Mouse (Mus musculus): Measurements from ENCODE around the gene Slc10a4.

Slc10a4 gene

DNA sequence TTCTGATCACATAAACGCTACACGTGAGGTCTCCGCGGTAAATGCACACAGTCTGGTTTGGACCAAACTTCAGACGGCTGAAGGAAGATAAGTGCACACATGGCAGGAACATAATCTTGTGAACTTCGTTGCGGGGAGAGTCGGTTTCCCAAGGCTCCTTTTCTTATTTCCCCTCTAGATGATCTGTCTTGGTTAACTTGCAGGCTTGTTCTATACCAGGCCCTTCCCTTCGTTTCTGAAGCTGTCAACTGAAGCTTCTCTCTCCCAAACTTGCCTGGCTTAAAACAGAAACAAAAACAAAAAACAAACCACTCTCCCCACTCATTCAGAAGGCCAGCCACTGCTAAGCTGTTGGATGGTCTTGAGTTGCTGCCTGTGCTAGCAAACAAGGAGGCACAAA lies 8.1 kb downstream of the Slc10a4 start:
- no peak for DNase-seq

DNA sequence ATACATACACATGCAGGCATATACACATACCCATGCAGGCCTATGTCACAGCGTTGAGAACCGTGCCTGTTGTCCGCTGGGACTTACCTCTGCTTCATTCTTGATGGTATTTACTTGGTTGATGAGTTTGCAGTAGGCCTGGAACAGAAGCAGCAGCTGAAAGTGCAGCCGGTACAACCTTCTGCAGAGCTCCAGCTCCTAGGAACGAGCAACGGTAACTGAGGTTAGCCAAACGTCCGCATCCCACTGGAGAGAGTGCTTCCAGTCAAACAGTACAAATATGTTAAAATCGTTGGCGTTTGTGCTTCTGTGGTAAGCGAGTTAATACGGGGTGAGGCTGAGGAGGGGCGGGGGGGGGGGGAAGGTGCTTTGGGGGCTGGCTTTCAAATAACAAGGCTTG lies 17.1 kb downstream of the Slc10a4 start:
- no peak for DNase-seq

DNA sequence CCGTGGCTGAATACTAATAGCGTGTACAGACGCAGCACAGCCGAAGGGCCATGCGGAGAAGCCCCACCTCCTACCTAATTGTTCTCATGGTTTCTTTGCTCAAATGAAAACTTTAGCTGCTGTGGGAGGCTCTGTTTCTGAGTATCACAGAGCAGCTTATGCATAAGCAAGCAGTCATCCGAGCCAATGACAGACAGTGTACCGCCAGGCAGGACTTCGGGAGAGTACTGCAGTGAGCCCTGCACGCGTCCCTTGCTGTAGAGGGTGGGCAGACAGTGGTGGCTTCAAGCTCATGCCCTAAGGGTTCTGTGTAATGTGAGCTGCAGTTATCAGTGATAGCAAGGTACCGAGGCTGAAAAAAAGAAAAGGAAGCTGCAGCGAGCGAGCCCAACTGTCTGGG lies 22.0 kb downstream of the Slc10a4 start:
- no peak for DNase-seq

GRCm38 (mm10) chr5:73032481-73032880 lies 25.8 kb downstream of the Slc10a4 start:
- DNase-seq, result no peak

- peak; percentile 9 to 15 for DNase-seq
These were observed 37.4 kb downstream of the Slc10a4 start for GRCm38 (mm10) chr5:73044055-73044454.

GRCm38 (mm10) chr5:73047651-73048245 lies 41.1 kb downstream of the Slc10a4 start:
- no peak for DNase-seq

GRCm38 (mm10) chr5:73053933-73054332 lies 47.2 kb downstream of the Slc10a4 start:
- no peak for DNase-seq

DNA sequence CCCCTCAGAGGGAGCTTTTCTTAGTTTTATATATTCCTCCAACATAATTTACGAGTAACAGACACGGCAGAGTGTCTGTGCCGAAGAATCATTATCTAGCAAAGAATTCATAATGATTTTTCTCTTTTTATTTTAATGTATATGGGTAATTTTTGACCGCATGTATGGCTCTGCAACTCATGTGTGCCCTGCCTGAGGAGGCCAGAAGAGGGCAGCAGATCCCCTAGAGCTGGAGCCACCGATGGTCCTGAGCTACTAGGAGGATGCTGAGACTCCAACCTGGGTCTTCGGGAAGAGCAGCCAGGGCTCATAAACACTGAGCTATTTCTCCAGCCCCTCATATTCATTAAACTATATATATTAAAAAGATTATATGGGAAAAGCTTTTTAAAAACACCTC lies 49.8 kb downstream of the Slc10a4 start:
- DNase-seq, result peak; percentile 24 to 25

GRCm38 (mm10) chr5:73056937-73057336 lies 50.3 kb downstream of the Slc10a4 start:
- DNase-seq, result no peak

GRCm38 (mm10) chr5:73061506-73062155 lies 54.9 kb downstream of the Slc10a4 start:
- DNase-seq, result no peak
